Mouse (Mus musculus) intestine, embryonic 14.5 days (tissue): Measurements from ENCODE around the gene Lrmda. TPM values are rescaled to one million over a fixed set of nuclear protein-coding genes. Genes with fewer than 3 reads are reported as not detected.

Experiments
- ATAC-seq: fragments of 200-750 bp; cut with Nextera tagmentation; replicated peaks from 2 replicates; pipeline ENCODE4 v1.8.0; 2017; ENCODE audit warnings: low read depth, moderate number of reproducible peaks, moderate TSS enrichment, moderate library complexity; ENCODE audit not compliant: low FRiP score, low TSS enrichment
- DNase-seq: peaks from one replicate; pipeline ENCODE4 v3.0.0-alpha.2; 2018; ENCODE audit warnings: low spot score
- H3K27ac ChIP-seq: fragments of 300-500 bp; sonication (generic); 2 replicates; pipeline ENCODE4 v1.5.1; 2014; ENCODE audit warnings: low read depth, mild to moderate bottlenecking, control low read depth
- H3K27me3 ChIP-seq: fragments of 300-500 bp; sonication (generic); replicated peaks from 2 replicates; pipeline ENCODE4 v1.6.1; 2014; ENCODE audit warnings: low read length, control low read depth; ENCODE audit not compliant: control insufficient read depth, insufficient read depth
- H3K36me3 ChIP-seq: fragments of 300-500 bp; sonication (generic); 2 replicates; pipeline ENCODE4 v1.6.1; 2014; ENCODE audit warnings: low read length, control low read depth; ENCODE audit not compliant: control insufficient read depth, insufficient read depth
- H3K4me1 ChIP-seq: fragments of 300-500 bp; sonication (generic); replicated peaks from 2 replicates; pipeline ENCODE4 v1.6.1; 2014; ENCODE audit warnings: low read length, control low read depth, mixed read lengths; ENCODE audit not compliant: control insufficient read depth, insufficient read depth
- H3K4me2 ChIP-seq: fragments of 300-500 bp; sonication (generic); 2 replicates; pipeline ENCODE4 v1.6.1; 2014; ENCODE audit warnings: low read length
- H3K4me3 ChIP-seq: fragments of 300-500 bp; sonication (generic); 2 replicates; pipeline ENCODE4 v1.5.1; 2014; ENCODE audit warnings: low read depth, low read length, control low read depth, mixed read lengths
- H3K9ac ChIP-seq: fragments of 300-500 bp; sonication (generic); 2 replicates; pipeline ENCODE4 v1.6.1; 2014; ENCODE audit warnings: mild to moderate bottlenecking, low read length
- H3K9me3 ChIP-seq: fragments of 300-500 bp; sonication (generic); 2 replicates; pipeline ENCODE4 v1.6.1; 2016; ENCODE audit warnings: low read length, control low read depth; ENCODE audit not compliant: control insufficient read depth
- WGBS: fragments of 180-500 bp; shearing (Covaris S2); extraction: QIAGEN DNeasy Blood & Tissue Kit; methylation state at CpG from one replicate; pipeline ENCODE4 v1.1.7; 2014; 5-methylcytosine and 5-hydroxymethylcytosine counted together
- polyA plus RNA-seq: library from polyadenylated mRNA; unstranded; fragments of >200 nt; fragmentation: Nextera tagmentation; extraction: Ambion mirVana; gene quantifications from 2 replicates; pipeline ENCODE4 v1.2.1, GENCODE M21; 2014

Gene Lrmda
- polyA plus RNA-seq, 1 experiment from 2014 or later = 0.70 TPM

DNA sequence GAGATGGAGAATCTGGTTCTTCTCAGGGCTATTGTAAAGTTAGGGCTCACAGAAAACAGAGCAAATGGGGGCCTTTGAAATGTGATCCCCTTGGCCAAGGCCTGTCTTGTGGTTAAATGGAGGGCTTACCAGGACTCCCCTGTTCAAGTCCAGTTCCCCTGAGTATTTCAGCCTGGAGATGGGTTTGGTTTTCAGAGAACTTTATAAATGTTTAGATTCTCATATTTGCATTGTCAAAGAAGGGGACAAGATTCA lies 490.9 kb downstream of the Lrmda start:
- no peak for DNase-seq
- Histone ChIP-seq H3K4me3 (no peak overlapping the region), H3K9ac (no peak overlapping the region), H3K4me2 (no peak overlapping the region), H3K27ac (no peak overlapping the region), H3K36me3 (no peaks in the 10 kb centered on the region), H3K4me1 (no peaks in the 10 kb centered on the region; the same call in 1 of the 2 replicates), H3K9me3 (no peaks in the 10 kb centered on the region), H3K27me3 (no peaks in the 10 kb centered on the region)
- no peak for ATAC-seq

DNA sequence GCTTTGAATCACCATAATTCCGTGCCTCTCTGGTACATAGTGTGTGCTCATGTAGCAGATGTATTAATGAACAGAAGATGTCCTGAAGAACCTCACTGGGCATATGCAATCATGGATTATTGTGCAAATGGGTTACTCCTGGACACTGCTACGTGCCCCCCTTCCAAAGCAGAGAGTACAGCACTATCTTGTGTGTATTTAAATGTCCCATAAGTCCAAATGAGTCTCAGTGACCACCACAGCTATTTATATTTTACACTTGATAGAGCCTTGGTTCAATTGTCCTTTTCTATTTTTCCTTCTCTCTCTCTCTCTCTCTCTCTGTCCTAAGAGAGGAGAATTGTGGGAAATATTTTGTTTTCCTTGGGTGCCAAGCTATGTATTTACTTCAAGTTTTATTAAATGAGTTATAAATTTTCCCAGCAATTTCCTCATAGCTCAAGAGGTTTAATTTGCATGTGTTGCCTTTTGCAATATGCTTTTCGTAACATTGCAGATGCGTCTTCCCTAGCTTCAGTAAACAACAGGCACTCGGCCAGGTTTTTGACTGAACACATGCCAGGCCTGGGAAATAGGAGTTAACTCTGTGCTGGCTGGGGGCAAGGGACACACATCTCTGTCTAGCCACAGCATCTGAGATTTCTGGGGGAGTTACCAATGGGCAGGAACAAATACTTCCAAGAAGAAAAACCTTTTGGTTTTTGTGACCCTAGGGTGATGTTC lies 495.0 kb downstream of the Lrmda start:
- DNase-seq (no peak), ATAC-seq (no peak)
- H3K4me2 ChIP-seq = no peak overlapping the region
- H3K4me3 ChIP-seq = no peak overlapping the region
- 0 out of 2 replicates have a peak, but pooled peaks cover 6% of the 10 kb centered on the region for H3K9me3 ChIP-seq
- H3K36me3 ChIP-seq = no peaks in the 10 kb centered on the region
- WGBS = 64% methylated on average over 5 of the region's 5 CpGs
- H3K4me1 ChIP-seq = no peaks in the 10 kb centered on the region; the same call in 1 of the 2 replicates
- H3K9ac ChIP-seq = no peak overlapping the region
- H3K27ac ChIP-seq = no peak overlapping the region
- H3K27me3 ChIP-seq = no peaks in the 10 kb centered on the region

DNA sequence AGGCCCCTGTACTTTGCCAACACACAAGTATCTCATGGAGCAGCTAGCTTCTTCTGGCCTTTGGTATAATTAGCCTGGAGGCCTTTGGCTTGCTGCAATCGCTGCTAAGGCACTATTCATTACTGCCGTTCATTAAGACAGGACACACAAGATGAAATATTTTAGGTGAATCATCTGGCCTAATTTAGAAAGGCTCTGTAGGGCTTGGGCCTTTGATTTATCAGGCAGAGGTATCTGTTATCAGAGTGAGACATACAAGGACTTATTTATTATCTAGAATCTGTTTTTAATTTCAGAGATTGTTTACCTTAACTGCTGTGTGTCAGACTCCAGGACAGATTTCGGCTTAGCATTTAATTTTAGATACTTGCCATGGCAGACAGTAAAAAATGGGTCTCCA lies 511.2 kb downstream of the Lrmda start:
- H3K27me3 ChIP-seq = no peaks in the 10 kb centered on the region
- no peaks in the 10 kb centered on the region for H3K4me1 ChIP-seq
- no peaks in the 10 kb centered on the region for H3K9me3 ChIP-seq
- no peak for ATAC-seq
- no peak for DNase-seq
- no peak overlapping the region for H3K9ac ChIP-seq
- WGBS = 57% methylated on average over 3 of the region's 3 CpGs
- H3K4me3 ChIP-seq = no peak overlapping the region
- no peak overlapping the region for H3K27ac ChIP-seq
- no peaks in the 10 kb centered on the region for H3K36me3 ChIP-seq
- no peak overlapping the region for H3K4me2 ChIP-seq

DNA sequence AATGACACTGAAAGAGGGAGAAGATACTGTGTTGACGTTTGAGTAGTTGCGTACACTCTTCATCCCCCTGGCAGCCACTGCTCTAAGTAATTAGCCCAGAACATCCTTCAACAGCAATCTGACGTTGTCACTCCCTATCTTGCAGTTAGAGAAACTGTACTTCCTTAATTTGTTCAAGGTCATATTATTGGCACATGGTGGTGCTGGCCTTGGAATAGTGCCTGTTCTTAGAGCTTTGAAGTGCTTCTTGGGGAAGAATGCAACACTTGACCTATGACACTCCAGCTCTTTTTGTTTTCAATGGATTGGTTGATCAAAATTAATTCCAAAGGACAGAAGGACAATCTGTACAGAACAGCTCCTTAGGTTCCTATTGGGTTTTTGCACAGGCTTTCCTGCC lies 514.0 kb downstream of the Lrmda start:
- Histone ChIP-seq H3K4me2 (no peak overlapping the region), H3K4me3 (no peak overlapping the region), H3K9ac (no peak overlapping the region), H3K27ac (no peak overlapping the region), H3K4me1 (no peaks in the 10 kb centered on the region), H3K9me3 (no peaks in the 10 kb centered on the region), H3K36me3 (no peaks in the 10 kb centered on the region), H3K27me3 (no peaks in the 10 kb centered on the region)
- no peak for ATAC-seq
- 74% methylated on average over 3 of the region's 3 CpGs for WGBS
- DNase-seq = no peak

DNA sequence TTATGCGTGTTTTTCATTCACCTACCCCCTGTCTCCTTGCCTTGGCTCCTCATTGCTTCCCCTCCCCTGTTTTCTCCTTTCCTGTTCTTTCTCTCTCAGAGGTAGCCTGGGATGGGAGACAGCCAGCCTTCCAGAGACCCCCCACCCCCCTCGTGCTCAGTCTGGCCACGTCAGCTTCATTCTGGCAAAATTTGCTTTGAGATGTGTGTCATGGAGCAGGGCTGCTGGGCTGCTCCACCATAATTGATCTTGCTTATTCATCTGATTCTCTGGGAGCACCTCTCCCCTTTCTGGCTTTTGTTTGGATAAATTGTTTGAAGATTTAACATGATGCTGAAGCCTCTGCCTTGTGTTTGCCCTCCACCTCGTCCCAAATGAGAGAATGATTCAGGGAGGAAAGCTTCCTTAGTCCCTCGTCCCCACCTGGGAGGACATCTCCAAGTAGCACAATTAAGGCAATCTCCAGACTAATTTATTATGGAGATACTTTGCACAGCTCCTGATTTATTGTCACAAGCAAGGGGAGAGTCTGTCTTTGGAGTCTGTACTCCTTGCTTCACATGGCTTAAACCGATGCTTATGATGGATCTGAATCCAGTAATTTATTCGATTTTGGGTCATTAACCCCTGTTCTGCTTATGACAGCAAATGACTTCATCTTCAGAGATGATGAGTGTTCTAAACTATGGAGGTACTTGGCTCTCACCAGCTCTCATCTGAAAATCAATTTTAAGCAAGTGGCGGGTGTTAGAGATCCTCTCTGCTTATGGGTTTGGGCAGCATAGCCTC lies 526.6 kb downstream of the Lrmda start:
- no peak for ATAC-seq

DNA sequence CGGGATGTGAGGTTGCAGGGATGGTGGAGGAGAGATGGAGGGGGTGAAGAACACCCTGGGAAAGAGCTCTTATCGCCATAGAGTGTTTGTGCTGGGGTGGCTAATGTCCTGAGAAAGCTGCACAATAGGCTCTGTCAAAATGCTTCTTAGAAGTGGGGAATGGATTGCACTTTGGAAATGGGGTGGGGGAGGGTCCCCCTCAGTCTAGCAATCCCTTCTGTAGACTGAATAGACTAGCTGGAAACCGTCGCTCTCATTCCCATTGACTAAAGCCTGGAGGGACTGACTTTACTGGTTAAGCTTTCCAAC lies 527.1 kb downstream of the Lrmda start:
- ATAC-seq (no peak), DNase-seq (no peak)
- no peak overlapping the region for H3K4me3 ChIP-seq
- no peak overlapping the region for H3K27ac ChIP-seq
- H3K4me2 ChIP-seq = no peak overlapping the region
- H3K36me3 ChIP-seq = no peaks in the 10 kb centered on the region
- no peaks in the 10 kb centered on the region for H3K9me3 ChIP-seq
- H3K27me3 ChIP-seq = no peaks in the 10 kb centered on the region
- WGBS = 76% methylated on average over 4 of the region's 4 CpGs
- no peak overlapping the region for H3K9ac ChIP-seq
- H3K4me1 ChIP-seq = no peaks in the 10 kb centered on the region

More for the DNA sequence above, 526.6 kb downstream of the Lrmda start:
- no peaks in the 10 kb centered on the region for H3K9me3 ChIP-seq
- H3K36me3 ChIP-seq = no peaks in the 10 kb centered on the region
- H3K27ac ChIP-seq = no peak overlapping the region
- 47% methylated on average over 8 of the region's 8 CpGs for WGBS
- no peaks in the 10 kb centered on the region for H3K27me3 ChIP-seq
- DNase-seq = no peak
- H3K4me1 ChIP-seq = no peaks in the 10 kb centered on the region
- H3K4me3 ChIP-seq = no peak overlapping the region
- no peak overlapping the region for H3K4me2 ChIP-seq
- no peak overlapping the region for H3K9ac ChIP-seq

DNA sequence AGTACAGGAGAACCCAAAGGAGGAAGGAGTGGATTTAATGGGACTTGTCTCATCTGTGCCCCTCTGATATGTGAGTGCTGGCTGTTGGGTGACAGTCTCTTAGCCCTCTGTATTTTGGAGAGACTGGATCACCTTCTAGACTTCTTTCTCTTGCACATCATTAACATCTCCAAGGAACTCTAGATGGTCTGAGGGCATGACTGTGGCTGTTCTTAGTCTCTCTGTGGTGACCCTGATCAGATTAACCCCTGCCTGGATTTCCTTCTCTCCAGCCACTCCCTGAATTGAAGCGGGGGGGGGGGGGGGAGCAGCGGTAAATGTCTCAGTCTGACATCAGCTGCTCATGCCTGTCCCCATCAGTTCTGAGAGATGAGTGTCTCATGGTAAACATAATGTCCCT lies 528.8 kb downstream of the Lrmda start:
- Histone ChIP-seq H3K27ac (no peak overlapping the region), H3K36me3 (no peaks in the 10 kb centered on the region), H3K27me3 (no peaks in the 10 kb centered on the region), H3K4me3 (no peak overlapping the region), H3K9me3 (no peaks in the 10 kb centered on the region), H3K4me2 (no peak overlapping the region), H3K4me1 (no peaks in the 10 kb centered on the region), H3K9ac (no peak overlapping the region)
- ATAC-seq (no peak), DNase-seq (no peak)
- 50% methylated on average over 2 of the region's 2 CpGs for WGBS

DNA sequence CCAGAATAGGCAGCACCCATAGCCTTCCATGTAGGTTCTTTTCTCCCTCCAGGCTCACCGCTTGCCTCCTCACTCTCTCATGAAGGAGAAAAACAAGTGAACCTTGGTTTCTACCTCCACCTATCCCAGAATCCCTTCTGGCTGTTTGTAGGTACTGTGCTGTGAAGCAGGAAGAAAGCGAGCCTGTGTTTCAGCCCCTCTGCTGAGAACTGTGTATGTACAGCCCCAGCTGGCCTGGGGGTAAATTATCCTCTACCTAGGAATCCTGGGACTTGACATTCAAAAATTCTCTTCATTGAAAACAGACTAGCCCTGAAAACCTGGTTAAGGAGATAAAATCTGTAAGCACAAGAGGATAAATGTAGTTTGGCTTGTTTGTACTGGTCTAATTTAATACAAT lies 529.7 kb downstream of the Lrmda start:
- no peak overlapping the region for H3K27ac ChIP-seq
- no peak overlapping the region for H3K9ac ChIP-seq
- H3K4me1 ChIP-seq = no peaks in the 10 kb centered on the region
- no peaks in the 10 kb centered on the region for H3K9me3 ChIP-seq
- H3K36me3 ChIP-seq = no peaks in the 10 kb centered on the region
- no peak overlapping the region for H3K4me2 ChIP-seq
- H3K4me3 ChIP-seq = no peak overlapping the region
- ATAC-seq = no peak
- no peak for DNase-seq
- no peaks in the 10 kb centered on the region for H3K27me3 ChIP-seq
- 87% methylated on average over 2 of the region's 2 CpGs for WGBS

DNA sequence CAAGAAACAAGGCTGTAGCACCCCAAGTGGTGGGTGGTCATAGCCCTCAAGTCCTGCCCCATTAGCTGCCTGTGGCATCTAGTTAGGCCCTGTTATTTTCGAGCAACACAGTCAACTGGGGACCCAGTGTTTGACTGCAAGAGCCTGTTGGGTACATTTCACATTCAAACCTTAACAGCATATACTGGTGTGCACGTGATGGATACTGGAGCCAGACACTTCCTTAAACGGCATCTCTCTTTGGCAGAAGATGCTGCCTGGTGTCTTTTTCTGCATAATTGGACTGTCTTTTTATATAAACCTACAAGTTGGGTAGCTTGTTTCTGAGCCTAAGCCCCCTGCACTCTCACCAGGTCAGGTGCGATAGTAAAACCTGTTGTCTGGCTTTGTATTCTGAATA lies 532.8 kb downstream of the Lrmda start:
- DNase-seq = no peak
- Histone ChIP-seq H3K36me3 (no peaks in the 10 kb centered on the region), H3K27me3 (no peaks in the 10 kb centered on the region), H3K27ac (no peak overlapping the region), H3K9me3 (no peaks in the 10 kb centered on the region), H3K4me2 (no peak overlapping the region), H3K9ac (no peak overlapping the region), H3K4me1 (no peaks in the 10 kb centered on the region), H3K4me3 (no peak overlapping the region)
- WGBS = 76% methylated on average over 4 of the region's 4 CpGs
- ATAC-seq = no peak
